Mouse (Mus musculus): ENCODE data around the gene Prkcg. TPM values are rescaled to one million over a fixed set of nuclear protein-coding genes. Genes with fewer than 3 reads are reported as not detected.

Prkcg gene
- polyA plus RNA-seq, 1 experiment: 0.23 TPM

- Histone ChIP-seq H3K4me3 (replicated peaks) (no peak within 1 kb of the TSS), H3K27me3 (replicated peaks) (peaks cover 61% of the 10 kb centered on the region)
Measured at GRCm38 (mm10) chr7:3332619-3333521, 43.9 kb downstream of the Prkcg start, which contains the start of gene Cacng7. Gene Cacng7 (plus strand): TSS chr7:3332955.

GRCm38 (mm10) chr7:3333542-3333941 lies 44.6 kb downstream of the Prkcg start:
- H3K4me1 ChIP-seq: peaks cover 8% of the 10 kb centered on the region; the same call in 1 of the 2 replicates
- no peak for TF ChIP-seq GATA1 (IDR thresholded peaks at IDR 0.05; ENCODE audit: borderline replicate concordance, low read length)
- peaks cover 62% of the 10 kb centered on the region for H3K27me3 ChIP-seq (replicated peaks)

More at GRCm38 (mm10) chr7:3332619-3333521, 43.9 kb downstream of the Prkcg start, which contains the start of gene Cacng7:
- H3K36me3 ChIP-seq (replicated peaks; ENCODE audit: low read length): no peaks in the 10 kb centered on the region
- peaks cover 8% of the 10 kb centered on the region; the same call in 1 of the 2 replicates for H3K4me1 ChIP-seq
- no peaks in the 10 kb centered on the region for H3K9me3 ChIP-seq
- TF ChIP-seq GATA1 (IDR thresholded peaks at IDR 0.05; ENCODE audit: borderline replicate concordance, low read length) (no peak), FLI1 (IDR thresholded peaks at IDR 0.05; ENCODE audit: low read length) (no peak)

GRCm38 (mm10) chr7:3336412-3336811 lies 47.4 kb downstream of the Prkcg start:
- H3K9me3 ChIP-seq: no peaks in the 10 kb centered on the region
- TF ChIP-seq FLI1 (IDR thresholded peaks at IDR 0.05; ENCODE audit: low read length): no peak
- TF ChIP-seq GATA1 (IDR thresholded peaks at IDR 0.05; ENCODE audit: borderline replicate concordance, low read length): no peak
- 0 out of 2 replicates have a peak, but pooled peaks cover 4% of the 10 kb centered on the region for H3K4me1 ChIP-seq
- H3K4me3 ChIP-seq (replicated peaks): no peak overlapping the region
- no peaks in the 10 kb centered on the region for H3K36me3 ChIP-seq (replicated peaks; ENCODE audit: low read length)
- peaks cover 48% of the 10 kb centered on the region for H3K27me3 ChIP-seq (replicated peaks)

More at GRCm38 (mm10) chr7:3333542-3333941, 44.6 kb downstream of the Prkcg start:
- Histone ChIP-seq H3K36me3 (replicated peaks; ENCODE audit: low read length) (no peaks in the 10 kb centered on the region), H3K9me3 (no peaks in the 10 kb centered on the region), H3K4me3 (replicated peaks) (no peak overlapping the region)

- Histone ChIP-seq H3K9me3 (no peaks in the 10 kb centered on the region), H3K4me3 (replicated peaks) (no peak overlapping the region), H3K27me3 (replicated peaks) (peaks cover 30% of the 10 kb centered on the region), H3K4me1 (0 out of 2 replicates have a peak, but pooled peaks cover 1% of the 10 kb centered on the region), H3K36me3 (replicated peaks; ENCODE audit: low read length) (no peaks in the 10 kb centered on the region)
- TF ChIP-seq FLI1 (IDR thresholded peaks at IDR 0.05; ENCODE audit: low read length): no peak
- TF ChIP-seq GATA1 (IDR thresholded peaks at IDR 0.05; ENCODE audit: borderline replicate concordance, low read length): no peak
Measured at GRCm38 (mm10) chr7:3338286-3338935, 49.4 kb downstream of the Prkcg start.

- H3K4me3 ChIP-seq (replicated peaks): no peak overlapping the region
- no peaks in the 10 kb centered on the region for H3K36me3 ChIP-seq (replicated peaks; ENCODE audit: low read length)
- no peaks in the 10 kb centered on the region for H3K9me3 ChIP-seq
- no peak for TF ChIP-seq GATA1 (IDR thresholded peaks at IDR 0.05; ENCODE audit: borderline replicate concordance, low read length)
- TF ChIP-seq FLI1 (IDR thresholded peaks at IDR 0.05; ENCODE audit: low read length): no peak
- H3K4me1 ChIP-seq: no peaks in the 10 kb centered on the region
- H3K27me3 ChIP-seq (replicated peaks): peaks cover 24% of the 10 kb centered on the region
Measured at GRCm38 (mm10) chr7:3339010-3339409, 50.0 kb downstream of the Prkcg start.

- H3K4me3 ChIP-seq (replicated peaks): no peak overlapping the region
- H3K36me3 ChIP-seq (replicated peaks; ENCODE audit: low read length): no peaks in the 10 kb centered on the region
- no peaks in the 10 kb centered on the region for H3K9me3 ChIP-seq
- peaks cover 5% of the 10 kb centered on the region for H3K27me3 ChIP-seq (replicated peaks)
- no peak for TF ChIP-seq GATA1 (IDR thresholded peaks at IDR 0.05; ENCODE audit: borderline replicate concordance, low read length)
- TF ChIP-seq FLI1 (IDR thresholded peaks at IDR 0.05; ENCODE audit: low read length): no peak
- H3K4me1 ChIP-seq: no peaks in the 10 kb centered on the region
Measured at GRCm38 (mm10) chr7:3343861-3344260, 54.9 kb downstream of the Prkcg start.

- Histone ChIP-seq H3K4me1 (no peaks in the 10 kb centered on the region), H3K27me3 (replicated peaks) (peaks cover 3% of the 10 kb centered on the region), H3K9me3 (no peaks in the 10 kb centered on the region), H3K4me3 (replicated peaks) (no peak overlapping the region), H3K36me3 (replicated peaks; ENCODE audit: low read length) (no peaks in the 10 kb centered on the region)
- TF ChIP-seq GATA1 (IDR thresholded peaks at IDR 0.05; ENCODE audit: borderline replicate concordance, low read length) (no peak), FLI1 (IDR thresholded peaks at IDR 0.05; ENCODE audit: low read length) (no peak)
Measured at GRCm38 (mm10) chr7:3345301-3345700, 56.3 kb downstream of the Prkcg start.

GRCm38 (mm10) chr7:3347366-3348287 lies 58.6 kb downstream of the Prkcg start:
- TF ChIP-seq GATA1 (IDR thresholded peaks at IDR 0.05; ENCODE audit: borderline replicate concordance, low read length) (no peak), FLI1 (IDR thresholded peaks at IDR 0.05; ENCODE audit: low read length) (no peak)
- H3K4me3 ChIP-seq (replicated peaks): no peak overlapping the region
- H3K4me1 ChIP-seq: no peaks in the 10 kb centered on the region
- no peaks in the 10 kb centered on the region for H3K36me3 ChIP-seq (replicated peaks; ENCODE audit: low read length)
- H3K9me3 ChIP-seq: no peaks in the 10 kb centered on the region
- no peaks in the 10 kb centered on the region for H3K27me3 ChIP-seq (replicated peaks)

- H3K4me3 ChIP-seq (replicated peaks): no peak overlapping the region
- H3K4me1 ChIP-seq: no peaks in the 10 kb centered on the region
- TF ChIP-seq FLI1 (IDR thresholded peaks at IDR 0.05; ENCODE audit: low read length): no peak
- TF ChIP-seq GATA1 (IDR thresholded peaks at IDR 0.05; ENCODE audit: borderline replicate concordance, low read length): no peak
- no peaks in the 10 kb centered on the region for H3K9me3 ChIP-seq
- no peaks in the 10 kb centered on the region for H3K36me3 ChIP-seq (replicated peaks; ENCODE audit: low read length)
- no peaks in the 10 kb centered on the region for H3K27me3 ChIP-seq (replicated peaks)
Measured at GRCm38 (mm10) chr7:3348326-3348725, 59.3 kb downstream of the Prkcg start.
